Mouse (Mus musculus): Measurements from ENCODE around the gene Otog.

Otog gene

GRCm38 (mm10) chr7:46285161-46285839, 44.5 kb downstream of the Otog start:
- no peak for DNase-seq

- no peak for DNase-seq
These were observed 45.6 kb downstream of the Otog start for GRCm38 (mm10) chr7:46286391-46286790.

GRCm38 (mm10) chr7:46287051-46287450, 46.3 kb downstream of the Otog start:
- no peak for DNase-seq

GRCm38 (mm10) chr7:46296330-46296729, 55.5 kb downstream of the Otog start:
- no peak for DNase-seq

- DNase-seq, result no peak
These were observed 60.3 kb downstream of the Otog start for GRCm38 (mm10) chr7:46301031-46301632.

GRCm38 (mm10) chr7:46313486-46313885, 72.7 kb downstream of the Otog start:
- DNase-seq, result no peak

GRCm38 (mm10) chr7:46314220-46315009, 73.6 kb downstream of the Otog start:
- no peak for DNase-seq

- peak; percentile 14 to 20 for DNase-seq
These were observed 74.9 kb downstream of the Otog start for GRCm38 (mm10) chr7:46315692-46316091.

- DNase-seq, result no peak
These were observed 76.2 kb downstream of the Otog start for GRCm38 (mm10) chr7:46316948-46317347.

- DNase-seq, result no peak
These were observed 80.5 kb downstream of the Otog start for GRCm38 (mm10) chr7:46321242-46321641.

- no peak for DNase-seq
These were observed 87.1 kb downstream of the Otog start for GRCm38 (mm10) chr7:46327896-46328295.

- no peak for DNase-seq
These were observed 96.6 kb downstream of the Otog start for GRCm38 (mm10) chr7:46337397-46337796.

GRCm38 (mm10) chr7:46339818-46340217, 99.0 kb downstream of the Otog start:
- DNase-seq, result no peak

GRCm38 (mm10) chr7:46340295-46340694, 99.5 kb downstream of the Otog start:
- DNase-seq, result no peak

- DNase-seq, result no peak
These were observed 100.7 kb downstream of the Otog start for GRCm38 (mm10) chr7:46341471-46341870.

- no peak for DNase-seq
These were observed 106.9 kb downstream of the Otog start for GRCm38 (mm10) chr7:46347692-46348091.

GRCm38 (mm10) chr7:46348813-46349212, 108.0 kb downstream of the Otog start:
- DNase-seq, result no peak

GRCm38 (mm10) chr7:46350119-46350702, 109.4 kb downstream of the Otog start:
- DNase-seq, result no peak

GRCm38 (mm10) chr7:46352748-46353147, 112.0 kb downstream of the Otog start:
- DNase-seq, result no peak

- no peak for DNase-seq
These were observed 112.4 kb downstream of the Otog start for GRCm38 (mm10) chr7:46353216-46353615.

- DNase-seq, result no peak
These were observed 113.1 kb downstream of the Otog start for GRCm38 (mm10) chr7:46353875-46354274.
